Mouse (Mus musculus) frontal cortex, postnatal 25 days (tissue): ENCODE measurements at regions not wholly inside any gene's neighbourhood (a gene's known extent, or its start where the extent isn't known, plus 50 kb on each side); places are given as distances from the start of the nearest gene placed in this dataset.

Experiments
- DNase-seq, 2 experiments: peaks; one replicate each; pipeline ENCODE4 v3.0.0; 2022; ENCODE audit warnings: low spot score in 2 of 2

GRCm38 (mm10) chr2:28349911-28350310 is 96.7 kb upstream of the Ppp1r26 start:
- DNase-seq: no peak

- DNase-seq: no peak
Observed at GRCm38 (mm10) chr2:28351445-28351844, 95.2 kb upstream of the Ppp1r26 start.

GRCm38 (mm10) chr2:28352903-28353302 is 93.7 kb upstream of the Ppp1r26 start:
- no peak for DNase-seq

GRCm38 (mm10) chr2:28362199-28362598 is 84.4 kb upstream of the Ppp1r26 start:
- no peak for DNase-seq

GRCm38 (mm10) chr2:28364623-28365022 is 82.0 kb upstream of the Ppp1r26 start:
- DNase-seq: no peak

- DNase-seq: no peak
Observed at GRCm38 (mm10) chr2:28365756-28366155, 80.8 kb upstream of the Ppp1r26 start.

- DNase-seq: peak in 1 of 2 experiments; percentile 48
Observed at GRCm38 (mm10) chr2:28374838-28375237, 71.8 kb upstream of the Ppp1r26 start.

GRCm38 (mm10) chr2:28377948-28378822 is 68.4 kb upstream of the Ppp1r26 start:
- no peak for DNase-seq

- DNase-seq: no peak
Observed at GRCm38 (mm10) chr2:28382051-28382802, 64.4 kb upstream of the Ppp1r26 start.

- no peak for DNase-seq
Observed at GRCm38 (mm10) chr2:28384875-28385274, 61.7 kb upstream of the Ppp1r26 start.

GRCm38 (mm10) chr2:28386784-28387183 is 59.8 kb upstream of the Ppp1r26 start:
- DNase-seq: no peak

GRCm38 (mm10) chr2:28387422-28387836 is 59.2 kb upstream of the Ppp1r26 start:
- peak; percentile 45 to 52 for DNase-seq

- no peak for DNase-seq
Observed at GRCm38 (mm10) chr2:28387926-28388325, 58.7 kb upstream of the Ppp1r26 start.

- no peak for DNase-seq
Observed at GRCm38 (mm10) chr2:28389703-28390102, 56.9 kb upstream of the Ppp1r26 start.

- no peak for DNase-seq
Observed at GRCm38 (mm10) chr2:28395391-28395790, 51.2 kb upstream of the Ppp1r26 start.
